Comparison of ENCODE assay signal across 8 mouse cellular contexts in the genomic region with DNA sequence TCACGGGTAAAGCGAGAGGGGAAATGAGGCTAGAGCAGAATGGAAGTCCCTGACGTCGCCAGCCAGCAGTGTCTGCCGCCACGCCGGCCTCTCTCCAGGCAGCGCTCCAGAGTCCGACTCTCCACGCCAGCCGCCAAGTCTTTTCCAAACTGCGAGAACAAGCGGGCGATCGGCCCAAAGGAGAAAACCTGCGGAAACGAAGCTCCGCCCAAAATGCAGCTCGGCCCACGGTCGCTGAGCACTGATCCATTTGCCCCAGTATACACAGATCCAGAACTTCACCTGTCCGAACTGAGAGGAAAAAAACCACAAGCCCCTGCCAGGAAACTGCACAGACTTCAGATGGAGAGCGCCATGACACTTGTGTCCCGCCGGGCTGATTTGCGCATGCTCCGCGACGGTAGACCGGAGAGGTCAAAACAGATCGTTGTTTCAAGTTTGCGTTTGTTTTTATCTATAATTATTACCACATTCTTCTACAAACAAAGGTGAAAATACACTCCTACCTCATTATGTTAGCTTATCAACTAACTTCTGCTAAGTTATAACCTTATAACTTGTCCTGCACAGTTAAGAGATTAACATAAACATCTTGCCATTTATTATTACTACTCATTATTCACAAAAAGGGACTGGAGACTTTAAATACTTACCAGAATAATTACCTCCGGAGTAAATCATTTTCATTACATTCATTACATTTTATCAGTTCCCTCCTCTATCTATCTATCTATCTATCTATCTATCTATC. TPM values are rescaled to one million over a fixed set of nuclear protein-coding genes. Genes with fewer than 3 reads are reported as not detected.
A peak's percentile ranks its signal among the peaks of the same experiment; 100 is the strongest.
DNase-seq lines count a peak whose midpoint lies in the region; ATAC-seq and TF ChIP-seq lines count a peak whose summit lies in the region.

Cdkal1 (minus strand) TSS at position 394 of the 751 bp plus-strand sequence.

- peak; percentile 54 for DNase-seq in G1E (ENCODE audit: low spot score)
- DNase-seq in cerebellum, adult 18-20 months = peak; percentile 77 to 87
- DNase-seq in forebrain, postnatal 0 days = peak; percentile 92
- DNase-seq in layer of hippocampus, adult 9-10 months (ENCODE audit: low spot score) = peak; percentile 75
- DNase-seq in ovary, postnatal 10 days (ENCODE audit: low spot score) = peak; percentile 81
- peak; percentile 63 to 75 for DNase-seq in thymus, postnatal 10 days (ENCODE audit: low spot score in 2 of 2)

- peaks cover 26% of the 10 kb centered on the region for H3K4me1 ChIP-seq in G1E (ENCODE audit: insufficient read depth, low read depth, low read length)
- no peaks in the 10 kb centered on the region for H3K4me1 ChIP-seq in forebrain, postnatal 0 days (ENCODE audit: insufficient read depth)
- H3K4me1 ChIP-seq in lung, embryonic 16.5 days (replicated peaks; ENCODE audit: control insufficient read depth, insufficient read depth, low read length) = peaks cover 4% of the 10 kb centered on the region

- no peaks in the 10 kb centered on the region for H3K9me3 ChIP-seq in G1E (replicated peaks)
- no peaks in the 10 kb centered on the region for H3K9me3 ChIP-seq in forebrain, postnatal 0 days (ENCODE audit: low read length)
- no peaks in the 10 kb centered on the region for H3K9me3 ChIP-seq in lung, embryonic 16.5 days (ENCODE audit: control insufficient read depth, low read length)

- H3K4me2 ChIP-seq in forebrain, postnatal 0 days (ENCODE audit: low read depth) = peak within 1 kb of the TSS; percentile 72
- H3K4me2 ChIP-seq in lung, embryonic 16.5 days (ENCODE audit: low read depth, low read length) = peak within 1 kb of the TSS; percentile 74

- no peaks in the 10 kb centered on the region for H3K27me3 ChIP-seq in G1E (ENCODE audit: insufficient read depth, low read length)
- no peaks in the 10 kb centered on the region for H3K27me3 ChIP-seq in forebrain, postnatal 0 days (ENCODE audit: insufficient read depth, low read length)
- no peaks in the 10 kb centered on the region for H3K27me3 ChIP-seq in lung, embryonic 16.5 days (ENCODE audit: control insufficient read depth, insufficient read depth, low read depth, low read length)

- peak within 1 kb of the TSS; percentile 58 for H3K9ac ChIP-seq in forebrain, postnatal 0 days
- peak within 1 kb of the TSS; percentile 90 for H3K9ac ChIP-seq in lung, embryonic 16.5 days (ENCODE audit: low read length)

- H3K36me3 ChIP-seq in G1E (replicated peaks) = peaks cover 31% of the 10 kb centered on the region
- H3K36me3 ChIP-seq in forebrain, postnatal 0 days (ENCODE audit: insufficient read depth) = no peaks in the 10 kb centered on the region
- H3K36me3 ChIP-seq in lung, embryonic 16.5 days (ENCODE audit: control insufficient read depth, insufficient read depth, low read length) = no peaks in the 10 kb centered on the region

- no peak for TF ChIP-seq CTCF in G1E (IDR thresholded peaks at IDR 0.05; ENCODE audit: low read depth, low read length)
- no peak for TF ChIP-seq CTCF in forebrain, postnatal 0 days (IDR thresholded peaks at IDR 0.05; ENCODE audit: low read depth)

- ATAC-seq in G1E (ENCODE audit: extremely low read depth, insufficient number of reproducible peaks, low FRiP score, poor library complexity, severe bottlenecking) = peak; percentile 67
- ATAC-seq in forebrain, postnatal 0 days = peak; percentile 96
- peak; percentile 78 to 86 for ATAC-seq in hematopoietic stem cell, adult 5-6 weeks (replicated peaks in 1 of 2; ENCODE audit: insufficient read depth in 1 of 2, low FRiP score in 2 of 2, low TSS enrichment in 1 of 2, low read depth in 1 of 2, poor library complexity in 2 of 2, severe bottlenecking in 2 of 2)
- ATAC-seq in lung, embryonic 16.5 days (ENCODE audit: low read depth) = peak; percentile 90

- under 1% methylated on average over 33 of the region's 33 CpGs for WGBS in forebrain, postnatal 0 days
- WGBS in lung, embryonic 16.5 days = under 1% methylated on average over 33 of the region's 33 CpGs

- peak within 1 kb of the TSS; percentile 79 for H3K4me3 ChIP-seq in G1E (ENCODE audit: low read depth, low read length)
- peak within 1 kb of the TSS; percentile 86 for H3K4me3 ChIP-seq in forebrain, postnatal 0 days (ENCODE audit: low read depth, low read length)
- peak within 1 kb of the TSS; percentile 91 for H3K4me3 ChIP-seq in lung, embryonic 16.5 days (ENCODE audit: low read length)

- peak within 1 kb of the TSS; percentile 70 for H3K27ac ChIP-seq in forebrain, postnatal 0 days (ENCODE audit: low read depth, low read length)
- H3K27ac ChIP-seq in lung, embryonic 16.5 days (ENCODE audit: low read length) = peak within 1 kb of the TSS; percentile 89

RNA-seq across cellular contexts. Expression of gene Cdkal1, which starts in this region (rescaled TPM):
- total RNA-seq in G1E (2014; fragmentation: Nextera tagmentation) = 35.6 and 64.7 TPM in 2 replicates
- total RNA-seq in G1E (2017) = 50.3 and 53.9 TPM in 2 replicates
- polyA plus RNA-seq in G1E (2012) = 0.66 and 0.98 TPM in 2 replicates
- total RNA-seq in forebrain, postnatal 0 days (2014; rRNA removed) = 16.7 and 17.9 TPM in 2 replicates
- 16.8 and 18.3 TPM in 2 replicates for polyA plus RNA-seq in forebrain, postnatal 0 days (2015; fragmentation: Nextera tagmentation; extraction: Ambion mirVana)
- total RNA-seq in hematopoietic stem cell, adult 5-6 weeks (2017) = 51.3 and 57.8 TPM in 2 replicates
- polyA plus RNA-seq in lung, embryonic 16.5 days (2015; fragmentation: Nextera tagmentation; extraction: Ambion mirVana) = 32.1 and 32.5 TPM in 2 replicates

Comparison
In these comparisons a context has a peak if more than half of its experiments do, and no peak if none do; other contexts are left out.
1. Peak in every context shown above with its lines: DNase-seq, ATAC-seq, H3K4me3 ChIP-seq and H3K27ac ChIP-seq.